Mouse (Mus musculus): ENCODE data around the gene Nab1.
"Not testable (repeated sequence)": the region's sequence is repeated elsewhere in the genome, so short reads cannot be mapped to it uniquely, and the experiment has no call there.

Gene Nab1

DNA sequence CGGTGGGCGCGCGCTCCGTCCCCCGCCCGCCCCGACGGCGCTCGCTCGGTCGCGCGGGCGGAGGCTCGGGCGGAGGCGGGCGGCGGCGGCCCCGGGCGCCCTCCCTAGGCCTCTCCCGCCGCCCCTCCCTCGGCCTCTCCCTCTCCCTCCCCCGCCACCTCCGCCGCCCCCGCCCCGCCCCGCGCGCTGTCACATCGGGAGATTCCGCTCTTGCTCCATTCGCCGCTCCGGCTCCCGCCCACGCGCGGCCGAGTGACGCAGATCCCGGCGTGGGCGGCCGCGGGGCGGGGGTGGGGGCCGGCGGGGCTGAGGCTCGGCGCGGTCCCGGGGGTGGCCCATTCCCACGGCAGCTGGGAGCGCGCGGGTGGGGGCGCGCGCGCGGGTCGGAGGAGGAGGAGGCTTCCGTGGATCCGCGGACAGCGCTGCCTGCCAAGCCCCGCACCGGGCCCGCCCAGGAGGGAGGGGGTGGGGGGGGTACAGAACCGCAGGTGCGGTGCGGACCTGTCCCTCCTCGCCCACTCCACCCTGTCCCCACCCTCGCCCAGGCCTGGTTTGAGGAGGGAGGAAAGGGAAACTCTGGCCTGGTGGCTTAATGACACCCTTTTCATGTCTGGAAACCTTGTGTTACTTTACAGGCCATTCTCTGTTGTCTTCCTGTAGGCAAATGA, at the start of gene Nab1:
Nab1 (minus strand) TSS at position 366 of the 668 bp plus-strand sequence.
- peak; percentile 77 for DNase-seq (ENCODE audit: low spot score)

DNA sequence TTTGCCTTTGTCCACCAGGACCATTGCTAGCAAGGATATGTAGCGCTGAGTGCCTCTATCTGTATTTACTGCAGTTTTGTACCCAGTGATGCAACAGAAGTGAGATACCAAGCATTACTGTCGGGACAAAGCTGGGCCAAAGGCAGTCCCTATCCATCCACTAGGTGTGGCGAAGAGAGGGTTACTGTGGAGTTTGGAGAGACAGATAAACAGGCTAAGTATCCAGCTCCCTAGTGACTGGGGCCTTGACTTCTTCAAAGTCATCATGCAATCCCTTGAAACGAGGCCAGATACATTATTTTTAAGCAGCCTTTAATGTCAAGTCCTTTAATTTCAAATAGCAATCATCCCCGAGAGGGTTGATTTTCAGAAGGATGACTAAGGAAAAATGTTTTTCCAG, 47.0 kb upstream of the Nab1 start:
- no peak for DNase-seq (ENCODE audit: low spot score)

DNA sequence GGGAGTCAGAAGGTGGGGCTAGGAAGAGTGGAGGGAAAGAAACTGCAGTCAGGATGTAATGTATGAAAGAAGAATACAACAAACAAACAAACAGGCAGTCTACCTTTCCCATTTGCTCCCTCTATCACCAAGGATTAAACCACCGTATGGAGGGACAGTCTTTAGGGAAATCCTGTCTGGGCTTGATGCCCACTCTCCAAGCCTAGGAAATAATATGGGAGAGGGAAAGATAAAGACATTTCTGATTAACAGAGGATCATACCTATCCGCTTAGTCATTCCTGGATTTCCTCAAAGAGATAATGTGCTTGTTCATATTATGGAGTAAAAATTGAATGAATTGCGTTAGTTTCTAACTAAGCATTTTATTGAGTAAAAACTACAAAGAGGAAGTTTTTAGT, 46.3 kb upstream of the Nab1 start:
- DNase-seq (ENCODE audit: low spot score) = no peak

DNA sequence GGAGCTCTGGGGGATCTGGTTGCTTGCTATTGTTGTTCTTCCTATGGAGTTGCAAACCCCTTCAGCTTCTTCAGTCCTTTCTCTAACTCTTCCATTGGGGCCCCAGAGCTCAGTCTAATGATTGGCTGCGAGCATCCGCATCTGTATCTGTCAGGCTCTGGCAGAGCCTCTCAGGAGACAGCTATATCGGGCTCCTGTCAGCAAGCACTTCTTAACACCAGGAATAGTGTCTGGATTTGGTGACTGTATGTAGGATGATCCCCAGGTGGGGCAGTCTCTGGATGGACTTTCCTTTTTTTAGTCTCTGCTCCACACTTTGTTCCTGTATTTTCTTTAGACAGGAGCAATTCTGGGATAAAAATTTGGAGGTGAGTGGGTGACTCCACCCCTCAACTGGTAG, 39.6 kb upstream of the Nab1 start:
- DNase-seq (ENCODE audit: low spot score) = not testable (repeated sequence)

DNA sequence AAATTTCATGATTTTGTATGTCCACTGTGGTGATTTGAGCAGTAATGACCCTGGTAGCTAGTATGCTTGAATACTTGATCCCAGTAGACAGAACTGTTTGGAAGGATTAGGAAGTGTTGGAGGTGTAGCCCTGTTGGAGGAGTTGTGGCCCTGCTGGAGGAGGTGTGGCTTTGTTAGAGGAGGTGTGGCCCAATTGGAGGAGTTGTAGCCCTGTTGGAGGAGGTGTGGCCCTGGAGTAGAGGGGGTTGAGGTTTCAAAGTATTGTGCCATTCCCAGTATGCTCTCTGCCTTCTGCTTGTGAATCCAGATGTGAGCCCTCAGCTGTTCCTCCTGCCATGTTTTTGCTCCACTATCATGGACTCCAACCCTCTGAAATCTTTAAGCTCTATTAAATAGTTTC, 29.5 kb upstream of the Nab1 start:
- DNase-seq (ENCODE audit: low spot score) = no peak

DNA sequence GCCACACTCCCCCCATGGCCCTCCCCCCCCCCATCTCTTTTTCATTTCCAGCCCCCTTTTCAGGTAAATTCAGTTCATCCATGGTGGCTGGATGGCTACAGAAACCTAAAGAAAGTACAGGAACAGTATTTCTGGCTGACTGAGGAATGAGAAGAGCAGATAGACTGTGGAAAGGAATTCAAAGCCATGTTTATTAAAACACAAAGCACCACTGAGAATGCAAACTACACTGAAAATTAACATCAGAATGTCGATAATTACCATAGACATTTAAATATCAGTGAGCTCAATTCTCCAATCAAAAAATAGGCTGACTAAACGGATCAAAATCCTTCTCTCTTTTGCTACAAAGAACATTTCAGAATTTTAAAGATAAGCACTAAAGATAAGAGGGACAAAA, 27.2 kb upstream of the Nab1 start:
- DNase-seq (ENCODE audit: low spot score) = no peak

DNA sequence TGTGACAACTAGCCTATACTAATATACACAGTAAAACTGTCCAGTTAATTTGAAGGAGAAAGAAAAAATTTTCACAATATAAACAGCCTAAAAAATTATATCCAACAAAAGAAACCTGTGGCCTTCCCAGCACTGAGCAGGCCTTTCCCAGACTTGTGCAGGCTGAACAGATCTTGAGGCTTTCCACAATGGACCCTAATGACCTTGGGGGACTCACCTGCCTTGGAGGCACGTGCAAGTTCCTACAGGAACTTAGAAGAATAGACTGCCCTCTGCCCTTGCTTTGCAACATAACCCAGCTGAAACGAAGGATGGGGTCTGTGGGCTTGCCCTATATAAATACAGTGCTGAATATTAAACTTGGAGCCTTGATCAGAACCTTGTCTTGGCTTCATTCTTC, 26.8 kb upstream of the Nab1 start:
- DNase-seq (ENCODE audit: low spot score) = no peak

DNA sequence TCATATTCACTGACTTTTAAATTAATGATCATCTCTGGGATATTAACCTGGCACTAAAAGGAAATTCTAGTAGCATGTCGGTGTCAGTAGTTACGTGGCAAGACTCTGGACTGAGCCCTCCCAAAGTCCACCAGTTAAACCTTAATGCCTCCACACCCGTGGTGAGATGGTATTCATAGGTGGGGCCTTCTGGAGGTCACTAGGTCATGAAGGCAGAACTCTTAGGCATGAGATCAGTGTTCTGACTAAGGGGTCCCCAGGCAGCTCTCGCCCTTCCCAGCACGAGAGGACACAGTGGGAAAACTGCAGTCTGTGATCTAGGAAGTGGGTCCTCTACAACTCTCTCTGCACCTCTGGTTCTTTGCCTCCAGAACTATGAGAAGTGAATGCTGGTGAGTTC, 24.2 kb upstream of the Nab1 start:
- no peak for DNase-seq (ENCODE audit: low spot score)

DNA sequence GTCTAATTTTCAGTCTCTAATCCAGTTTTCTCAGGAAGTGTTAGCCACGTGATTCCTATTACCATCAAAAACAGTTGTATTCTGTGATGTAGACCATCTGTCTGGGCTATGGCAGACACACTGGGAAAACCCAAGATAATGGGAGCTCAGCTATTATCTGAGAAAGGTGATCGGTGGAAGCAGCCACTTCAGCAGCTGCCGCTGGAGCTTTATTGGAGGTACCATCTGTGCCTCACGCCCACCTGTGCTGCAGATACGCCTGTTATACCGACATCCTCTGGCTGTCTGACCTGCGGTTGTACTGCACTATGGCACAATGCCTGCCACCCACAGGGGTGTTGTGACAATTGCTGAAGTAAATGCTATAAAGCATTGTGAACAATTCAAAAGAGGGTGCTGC, 23.7 kb upstream of the Nab1 start:
- DNase-seq (ENCODE audit: low spot score) = peak; percentile 67

DNA sequence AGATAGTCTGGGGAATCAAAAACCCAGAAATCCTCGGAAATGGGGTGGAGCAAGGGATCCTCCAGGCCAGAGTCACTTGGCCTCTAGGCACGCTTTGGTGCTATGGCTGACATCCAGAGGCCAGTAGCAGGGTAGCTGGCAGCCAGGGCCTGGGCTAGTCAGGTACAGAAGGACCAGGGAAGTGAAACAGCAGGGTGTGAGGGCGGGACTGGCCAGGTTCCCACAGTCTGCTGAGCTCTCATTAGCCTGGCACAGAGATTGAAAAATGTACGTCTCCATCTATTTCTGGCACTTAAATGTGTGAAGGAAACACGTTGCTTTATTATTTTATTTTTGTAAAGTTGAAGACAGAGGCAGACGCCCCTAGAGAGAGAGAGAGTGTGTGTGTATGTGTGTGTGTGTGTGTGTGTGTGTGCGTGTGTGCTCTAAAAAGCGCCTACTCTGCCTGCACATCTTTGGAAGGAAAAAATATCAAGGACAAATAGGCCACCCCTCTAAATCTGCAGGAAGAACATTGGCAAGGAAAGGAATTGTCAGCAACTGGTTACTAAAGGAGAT, 21.0 kb upstream of the Nab1 start:
- DNase-seq (ENCODE audit: low spot score) = peak; percentile 60

DNA sequence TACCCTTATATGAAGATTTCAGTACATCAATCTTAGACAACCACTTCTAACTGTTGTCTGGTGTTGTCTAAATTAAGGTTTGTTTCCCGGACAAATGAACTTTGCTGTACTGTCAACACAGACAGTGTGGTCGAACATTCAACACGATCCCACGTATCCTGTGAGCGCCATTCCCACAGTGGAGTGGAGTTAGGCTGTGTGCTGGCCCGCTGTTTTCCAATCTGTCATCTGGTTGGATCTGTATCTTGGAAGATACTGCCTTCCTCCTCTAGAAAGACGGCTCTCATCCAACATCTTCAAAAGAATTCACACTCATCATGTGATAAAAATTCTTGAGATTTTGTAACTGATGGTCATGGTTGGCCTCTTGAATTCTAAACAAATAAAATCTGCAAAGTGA, 19.7 kb upstream of the Nab1 start:
- DNase-seq (ENCODE audit: low spot score) = no peak

DNA sequence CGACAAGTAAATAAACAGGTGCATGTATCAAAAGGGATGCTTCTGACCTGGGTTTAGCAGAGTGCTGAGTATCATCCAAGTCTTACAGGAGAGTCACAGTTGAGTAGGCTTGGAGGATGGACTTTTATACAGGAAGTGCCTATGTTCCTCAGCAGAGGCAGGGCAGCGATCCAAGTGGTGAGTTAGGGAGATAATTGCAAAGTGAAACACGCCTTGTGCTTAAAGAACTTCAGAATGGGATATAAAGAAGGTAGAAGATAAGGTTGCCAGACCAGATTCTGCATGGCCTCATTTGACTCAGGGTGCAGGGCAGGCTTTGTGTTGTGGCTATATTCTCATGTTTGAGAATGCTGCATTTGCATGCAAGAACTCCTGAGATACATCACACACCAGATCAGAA, 14.8 kb upstream of the Nab1 start:
- no peak for DNase-seq (ENCODE audit: low spot score)

DNA sequence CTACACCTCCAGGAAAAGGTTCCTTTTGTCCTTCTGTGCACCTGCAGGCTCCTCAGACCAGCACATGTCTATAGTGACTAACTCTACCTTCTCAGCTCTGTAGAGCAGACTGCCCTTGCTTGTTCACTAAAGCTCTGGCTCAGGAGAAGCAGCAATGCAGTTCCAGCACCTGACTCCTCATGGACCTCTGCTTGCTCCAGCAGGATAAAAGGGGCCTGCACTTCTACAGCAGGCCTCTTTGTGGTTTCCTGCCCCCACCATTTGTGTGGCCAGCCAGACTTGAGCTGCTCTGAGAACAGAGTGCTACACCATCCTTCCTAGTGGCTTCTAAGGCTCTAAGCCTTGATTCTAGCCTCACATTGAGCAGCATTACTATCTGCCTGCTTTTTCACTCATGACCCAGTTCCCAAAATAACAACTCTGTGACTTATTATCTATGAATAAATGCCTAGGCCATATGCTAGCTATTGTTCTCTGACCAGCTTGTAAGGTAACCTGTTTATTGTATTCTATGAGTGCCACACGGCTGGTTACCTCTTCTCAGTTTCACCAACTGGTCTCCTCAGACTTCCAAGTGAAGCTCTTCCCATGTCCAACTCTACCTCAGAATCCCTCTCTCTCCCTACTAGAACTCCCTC, 11.4 kb upstream of the Nab1 start:
- DNase-seq (ENCODE audit: low spot score) = no peak

DNA sequence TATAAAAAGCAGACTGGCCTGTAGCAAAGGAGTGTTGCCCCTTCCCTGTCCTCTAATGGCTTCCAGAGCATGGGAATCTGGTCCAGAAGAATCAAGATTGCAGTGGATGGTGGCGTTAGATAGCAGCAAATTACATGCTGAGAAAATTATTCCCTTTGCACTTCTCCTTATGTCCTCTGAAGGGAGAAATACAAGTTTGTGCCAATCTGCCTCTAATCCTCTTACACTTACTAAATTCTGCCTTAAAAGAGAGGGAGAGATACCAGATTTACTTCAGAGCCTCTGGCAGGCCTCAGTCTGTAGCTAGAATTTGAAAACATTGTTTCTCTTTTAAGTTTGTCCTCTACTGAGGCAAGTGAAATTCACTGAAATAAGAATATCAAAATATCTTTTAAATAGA, 5.7 kb upstream of the Nab1 start:
- no peak for DNase-seq (ENCODE audit: low spot score)

DNA sequence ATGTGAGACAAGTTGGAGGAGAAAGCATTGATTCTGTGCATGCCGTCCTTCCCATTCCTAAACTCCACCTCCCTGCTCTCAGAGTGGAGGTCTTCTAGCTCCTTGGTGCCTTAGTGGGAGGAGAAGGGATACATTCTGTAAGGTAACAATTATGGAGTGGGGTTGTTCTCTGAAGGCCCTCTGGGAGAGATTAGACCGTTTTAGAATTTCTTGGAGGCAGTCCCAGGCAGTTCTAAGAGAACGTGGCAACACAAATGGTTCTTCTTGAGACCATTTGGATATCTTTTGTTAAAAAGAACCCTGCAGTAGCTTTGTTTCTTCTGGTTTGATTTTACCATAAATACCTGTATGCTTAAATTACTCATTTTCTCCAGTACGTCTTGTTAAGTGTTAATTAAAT, 1.8 kb upstream of the Nab1 start:
- no peak for DNase-seq (ENCODE audit: low spot score)

DNA sequence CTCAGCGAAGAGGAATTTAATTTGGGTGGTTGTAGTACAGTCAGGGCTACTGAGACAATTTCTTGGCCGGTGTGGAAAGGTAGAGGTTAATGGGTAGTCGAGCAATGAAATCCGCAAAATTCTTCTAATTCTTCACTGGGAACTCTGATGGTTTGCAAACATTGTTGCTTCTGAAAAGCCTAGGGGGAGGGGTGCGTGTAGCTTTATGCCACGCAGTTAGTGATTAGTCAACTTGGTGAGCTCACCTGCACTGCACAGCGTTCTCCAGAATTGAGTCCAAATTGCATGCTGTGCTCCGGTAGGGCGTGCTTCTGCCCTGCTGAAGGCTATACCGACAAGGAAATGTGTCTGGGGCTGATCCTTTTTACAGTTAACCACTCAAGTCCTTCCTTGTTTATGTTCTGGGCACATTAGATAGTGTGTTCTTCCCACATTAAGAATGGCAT, 1.2 kb upstream of the Nab1 start:
- no peak for DNase-seq (ENCODE audit: low spot score)

DNA sequence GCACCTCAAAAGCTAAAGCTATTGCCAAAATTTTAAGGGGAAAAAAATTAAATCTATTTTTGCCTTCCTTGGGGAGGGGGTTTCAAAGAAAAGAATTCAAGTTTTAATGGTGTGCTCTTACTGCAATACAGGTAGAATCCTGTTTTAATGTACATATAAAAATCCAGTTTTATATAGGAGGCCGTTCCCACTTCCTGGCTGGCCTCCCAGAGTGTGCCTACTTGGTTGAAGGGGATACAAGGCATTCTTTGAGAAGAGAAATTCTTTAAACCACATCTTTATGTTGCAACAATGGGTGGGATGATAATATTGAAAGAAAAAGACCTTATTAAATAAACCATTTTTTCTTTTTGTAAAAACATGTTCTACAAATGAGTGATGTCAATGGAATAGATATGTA, 611 bp upstream of the Nab1 start:
- no peak for DNase-seq (ENCODE audit: low spot score)

DNA sequence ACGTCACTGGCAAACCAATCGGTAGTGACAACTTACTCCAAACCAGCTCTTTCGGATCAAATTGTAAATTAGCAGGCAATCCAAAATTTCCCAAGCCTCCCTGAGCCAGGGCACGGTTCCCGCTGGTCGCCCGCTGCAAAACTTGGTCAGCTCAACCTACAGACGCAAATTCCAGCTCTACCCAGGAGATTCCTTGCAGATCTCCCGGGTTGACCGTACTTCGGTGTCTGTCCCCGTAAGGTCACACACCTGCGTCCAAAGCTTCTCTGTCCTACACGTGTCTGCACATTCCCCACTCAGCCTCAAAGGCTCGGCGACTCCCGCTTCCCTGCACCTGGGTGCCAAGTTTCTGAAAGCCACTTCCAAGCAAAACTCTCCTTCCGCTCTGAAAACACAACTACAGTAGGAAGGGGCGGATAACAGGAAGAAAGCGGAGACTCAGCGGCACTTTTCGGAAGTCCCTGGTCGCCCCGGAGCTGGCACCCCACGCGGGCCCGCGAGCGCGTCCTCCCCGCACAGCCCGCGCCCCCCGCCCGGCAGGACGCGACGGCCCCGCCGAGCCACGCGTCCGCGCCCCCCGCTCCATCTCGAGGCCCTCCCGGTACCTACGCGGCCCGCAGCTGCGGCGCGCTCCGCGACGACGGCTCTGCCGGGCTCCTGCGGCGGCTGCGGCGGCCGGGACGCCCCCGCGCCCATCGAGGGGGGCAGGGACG, 722 bp downstream of the Nab1 start:
- DNase-seq (ENCODE audit: low spot score) = peak; percentile 34

DNA sequence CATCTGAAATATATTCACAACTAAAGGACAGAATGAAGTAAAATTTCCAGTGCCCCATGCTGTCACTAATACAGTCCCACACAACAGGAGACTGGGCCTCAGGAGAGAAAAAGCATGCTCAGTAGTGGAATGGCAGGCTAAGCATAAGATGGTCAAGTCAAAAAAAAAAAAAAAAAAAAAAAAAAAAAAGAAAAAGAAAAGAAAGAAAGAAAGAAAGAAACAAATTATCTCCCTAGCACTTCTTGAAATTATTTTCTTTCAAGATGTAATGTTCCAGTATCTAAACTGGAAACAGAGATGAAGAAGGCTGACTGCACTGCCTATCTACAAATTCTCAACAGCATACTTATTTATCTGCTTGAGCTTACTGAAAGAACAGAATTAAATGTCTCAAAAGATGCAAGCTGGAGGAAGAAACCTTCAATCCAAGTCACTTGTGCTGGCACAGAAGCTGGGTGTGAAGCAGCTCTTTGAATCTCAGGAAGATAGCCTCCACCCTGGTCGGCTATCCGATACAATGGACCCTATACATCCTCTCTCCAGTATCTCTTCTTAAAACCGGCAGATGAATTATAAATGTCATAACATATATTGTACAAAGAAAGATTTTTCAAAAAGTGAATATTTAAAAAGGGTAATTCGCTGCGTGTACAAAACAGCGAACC, 1.6 kb downstream of the Nab1 start:
- DNase-seq (ENCODE audit: low spot score) = no peak

DNA sequence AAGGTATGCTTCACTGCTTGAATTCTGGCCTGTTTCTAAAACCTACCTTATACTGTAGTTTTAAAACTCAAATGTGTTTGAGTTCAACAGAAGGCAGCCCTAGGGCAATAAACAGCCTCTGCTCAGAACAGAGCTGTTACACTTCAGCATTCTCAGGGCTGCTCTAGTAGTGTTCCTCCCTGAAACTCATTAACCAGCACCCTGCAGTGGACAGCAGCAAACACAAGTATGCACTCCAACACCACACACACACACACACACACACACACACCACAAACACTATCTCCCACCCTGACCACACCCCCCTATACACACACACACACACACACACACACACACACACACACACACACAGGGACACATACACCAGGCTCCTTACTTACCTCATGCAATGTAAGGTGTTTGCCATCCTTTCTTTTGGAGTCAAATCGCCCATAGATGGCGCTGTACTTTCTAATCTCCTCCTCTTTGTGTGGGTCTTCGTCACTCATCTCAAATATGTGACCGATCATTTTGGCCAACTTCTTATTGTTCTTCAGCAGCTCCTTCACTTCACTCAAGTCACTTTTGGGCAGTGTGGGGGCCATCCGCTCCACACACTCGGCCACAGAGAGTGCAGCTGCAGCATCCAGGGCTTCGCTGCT, 10.8 kb downstream of the Nab1 start:
- no peak for DNase-seq (ENCODE audit: low spot score)

DNA sequence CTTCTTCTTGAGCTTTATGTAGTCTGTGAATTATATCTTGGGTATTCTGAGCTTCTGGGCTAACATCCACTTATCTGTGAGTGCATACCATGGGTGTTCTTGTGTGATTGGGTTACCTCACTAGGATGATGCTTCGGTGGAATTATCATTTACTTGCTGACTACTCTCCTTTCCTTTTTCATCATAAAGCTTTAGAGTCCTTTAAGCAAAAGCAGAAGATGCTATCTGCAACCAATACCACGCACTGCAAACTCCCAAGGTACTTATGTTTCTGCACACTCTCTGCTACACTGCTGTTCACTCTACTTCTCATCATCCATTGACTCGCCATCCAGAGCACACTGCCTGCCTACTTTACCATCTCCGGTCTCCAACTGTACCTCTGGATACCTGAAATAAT, 15.5 kb downstream of the Nab1 start:
- DNase-seq (ENCODE audit: low spot score) = no peak

DNA sequence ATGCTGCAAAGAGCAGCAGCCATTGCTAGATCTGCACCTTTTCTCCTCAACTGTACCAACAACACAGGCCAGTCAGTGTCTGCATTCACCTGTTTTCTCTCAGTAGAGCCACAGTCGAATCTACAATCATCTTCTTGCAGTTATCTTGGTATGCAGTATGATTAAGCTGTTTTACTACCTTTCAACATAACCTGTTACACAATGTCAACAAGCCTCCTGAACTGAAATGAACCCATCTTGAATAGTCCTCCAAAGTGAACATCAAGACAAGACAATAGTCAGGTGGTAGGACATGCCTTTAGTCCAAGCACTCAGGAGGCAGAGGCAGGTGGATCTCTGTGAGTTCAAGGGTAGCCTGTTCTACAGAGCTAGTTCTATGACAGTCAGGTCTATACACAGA, 26.2 kb downstream of the Nab1 start:
- DNase-seq (ENCODE audit: low spot score) = no peak

Measured in layer of hippocampus, adult 11-12 months (tissue).